Mouse (Mus musculus): ENCODE measurements around the gene Sltm. TPM values are rescaled to one million over a fixed set of nuclear protein-coding genes. Genes with fewer than 3 reads are reported as not detected.

The Sltm gene
- total RNA-seq, 2 experiments from 2014 or later, result 37.1 to 59.6 TPM

GRCm38 (mm10) chr9:70636748-70637147, 94.2 kb downstream of the Sltm start:
- intact Hi-C loops (cut with DNase I), result no loop called here
- no peak for DNase-seq (ENCODE audit: low spot score in 2 of 2)

Other genes starting within 250 kb of the Sltm start
- gene Ccnb2, start 121.2 kb upstream of the Sltm start, total RNA-seq (2021), result 1 to 10 TPM in 1 of 2 experiments, under 1 TPM in 1; 0.96 to 1.5 TPM
- gene Rnf111, start 39.0 kb upstream of the Sltm start, total RNA-seq (2021), result 10 to 100 TPM; 36.0 to 45.7 TPM
- gene Gm10642, start 113.5 kb downstream of the Sltm start, total RNA-seq (2021), result 1 to 10 TPM; 1.2 to 1.4 TPM
- 10 to 100 TPM; 37.8 to 40.8 TPM for gene Mindy2, start 114.4 kb downstream of the Sltm start, total RNA-seq (2021)
- gene Adam10, start 136.2 kb downstream of the Sltm start, total RNA-seq (2021), result 10 to 100 TPM; 66.8 to 68.4 TPM

Data from left cerebral cortex, postnatal 36 days (tissue).